Mouse (Mus musculus) CH12.LX (cell line): ENCODE data around the gene Ldlrad1. TPM values are rescaled to one million over a fixed set of nuclear protein-coding genes. Genes with fewer than 3 reads are reported as not detected.

ENCODE experiments used
- DNase-seq: peaks from one replicate; pipeline ENCODE4 v3.0.0-alpha.2; 2013; ENCODE audit errors: extremely low read depth
- H3K27ac ChIP-seq: 2 replicates; pipeline ENCODE4 v1.5.1; 2012; ENCODE audit warnings: low read depth, mild to moderate bottlenecking, control low read depth, moderate library complexity; ENCODE audit not compliant: insufficient read depth
- H3K27me3 ChIP-seq: replicated peaks from 2 replicates; pipeline ENCODE3; 2012; ENCODE audit warnings: inconsistent platforms
- H3K36me3 ChIP-seq, 2 experiments: replicated peaks in 1 of 2; 2 replicates each; pipeline versions ENCODE3 to v1.6.1; 2012; ENCODE audit warnings: inconsistent platforms in 1 of 2, low read length in 1 of 2, mild to moderate bottlenecking in 1 of 2, mixed read lengths in 1 of 2, moderate library complexity in 1 of 2; ENCODE audit not compliant: control insufficient read depth in 1 of 2, insufficient read depth in 1 of 2
- H3K4me1 ChIP-seq, 2 experiments: 2 replicates each; pipeline ENCODE4 v1.6.1; 2012; ENCODE audit warnings: inconsistent platforms in 1 of 2, moderate library complexity in 1 of 2; ENCODE audit not compliant: insufficient read depth in 2 of 2, control insufficient read depth in 1 of 2
- H3K4me2 ChIP-seq: 2 replicates; pipeline ENCODE4 v1.6.1; 2012; ENCODE audit warnings: low read depth, mild to moderate bottlenecking, control low read depth; ENCODE audit not compliant: poor library complexity, insufficient read depth, severe bottlenecking
- H3K4me3 ChIP-seq, 3 experiments: fragments of 150-350 bp in 1 of 3; sonication (generic) in 1 of 3; replicated peaks in 1 of 3; 2 replicates each; pipeline versions ENCODE3 to v1.5.1; 2011 to 2012; ENCODE audit warnings: low read depth in 2 of 3, low read length in 2 of 3, mild to moderate bottlenecking in 2 of 3, moderate library complexity in 2 of 3, control low read depth in 1 of 3, improper control_type of control experiment in 1 of 3, inconsistent platforms in 1 of 3, mixed read lengths in 1 of 3; ENCODE audit not compliant: poor library complexity in 1 of 3
- H3K79me2 ChIP-seq: replicated peaks from 2 replicates; pipeline ENCODE4 v1.6.1; 2012; ENCODE audit warnings: mild to moderate bottlenecking, moderate library complexity; ENCODE audit not compliant: control insufficient read depth, poor library complexity, insufficient read depth, severe bottlenecking; ENCODE audit errors: extremely low read depth
- H3K9ac ChIP-seq: 2 replicates; pipeline ENCODE4 v1.6.1; 2012; ENCODE audit warnings: low read depth, mild to moderate bottlenecking, control low read depth, moderate library complexity; ENCODE audit not compliant: insufficient read depth
- H3K9me3 ChIP-seq: replicated peaks from 2 replicates; pipeline ENCODE3; 2012; ENCODE audit warnings: low read length, inconsistent platforms, mixed read lengths
- BHLHE40 ChIP-seq: IDR thresholded peaks from 2 replicates; pipeline ENCODE4 v1.6.1; 2011; ENCODE audit warnings: mild to moderate bottlenecking, low read depth, low read length, improper control_type of control experiment
- CHD1 ChIP-seq: IDR thresholded peaks from 2 replicates; pipeline ENCODE4 v1.6.1; 2012; ENCODE audit warnings: low read depth, low read length, improper control_type of control experiment, inconsistent platforms
- CHD2 ChIP-seq: IDR thresholded peaks from 2 replicates; pipeline ENCODE4 v1.6.1; 2011; ENCODE audit warnings: low read length, improper control_type of control experiment
- CTCF ChIP-seq, 2 experiments: IDR thresholded peaks in 1 of 2; conservative IDR thresholded peaks in 1 of 2; 2 replicates each; pipeline ENCODE4 v1.5.1; 2011 to 2012; ENCODE audit warnings: low read depth in 2 of 2, low read length in 2 of 2, improper control_type of control experiment in 1 of 2, inconsistent platforms in 1 of 2, mild to moderate bottlenecking in 1 of 2, moderate library complexity in 1 of 2
- E2F4 ChIP-seq: IDR thresholded peaks from 2 replicates; pipeline ENCODE4 v1.6.1; 2011; ENCODE audit warnings: low read depth, low read length, improper control_type of control experiment; ENCODE audit not compliant: insufficient replicate concordance
- ELF1 ChIP-seq: IDR thresholded peaks from 2 replicates; pipeline ENCODE4 v1.6.1; 2014; ENCODE audit warnings: low read depth, mild to moderate bottlenecking, inconsistent platforms, low read length, improper control_type of control experiment
- EP300 ChIP-seq: IDR thresholded peaks from 2 replicates; pipeline ENCODE4 v1.6.1; 2011; ENCODE audit warnings: low read length, improper control_type of control experiment
- ETS1 ChIP-seq: conservative IDR thresholded peaks from 2 replicates; pipeline ENCODE4 v1.6.1; 2012; ENCODE audit warnings: low read depth, mild to moderate bottlenecking, inconsistent platforms, low read length, improper control_type of control experiment, moderate library complexity
- GABPA ChIP-seq: IDR thresholded peaks from 2 replicates; pipeline ENCODE4 v1.6.1; 2012; ENCODE audit warnings: low read depth, low read length, improper control_type of control experiment, inconsistent platforms; ENCODE audit not compliant: insufficient replicate concordance
- HCFC1 ChIP-seq: IDR thresholded peaks from 2 replicates; pipeline ENCODE4 v1.6.1; 2012; ENCODE audit warnings: low read depth, mild to moderate bottlenecking, inconsistent platforms, low read length, improper control_type of control experiment
- IRF4 ChIP-seq: IDR thresholded peaks from 2 replicates; pipeline ENCODE4 v1.6.1; 2014; ENCODE audit warnings: low read depth, mild to moderate bottlenecking, inconsistent platforms, low read length, improper control_type of control experiment
- JUN ChIP-seq: IDR thresholded peaks from 2 replicates; pipeline ENCODE4 v1.6.1; 2011; ENCODE audit warnings: low read depth, mild to moderate bottlenecking, low read length, improper control_type of control experiment, moderate library complexity; ENCODE audit not compliant: insufficient read depth
- JUND ChIP-seq: conservative IDR thresholded peaks from 2 replicates; pipeline ENCODE4 v1.6.1; 2011; ENCODE audit warnings: low read depth, low read length, improper control_type of control experiment
- KAT2A ChIP-seq: IDR thresholded peaks from 2 replicates; pipeline ENCODE4 v1.6.1; 2012; ENCODE audit warnings: low read length, improper control_type of control experiment, inconsistent platforms; ENCODE audit not compliant: insufficient replicate concordance
- MAFK ChIP-seq: IDR thresholded peaks from 2 replicates; pipeline ENCODE4 v1.6.1; 2011; ENCODE audit warnings: low read length, improper control_type of control experiment; ENCODE audit not compliant: insufficient replicate concordance
- MAX ChIP-seq: IDR thresholded peaks from 2 replicates; pipeline ENCODE4 v1.6.1; 2011; ENCODE audit warnings: low read length, improper control_type of control experiment
- MAZ ChIP-seq: IDR thresholded peaks from 2 replicates; pipeline ENCODE4 v1.6.1; 2012; ENCODE audit warnings: low read depth, mild to moderate bottlenecking, inconsistent platforms, low read length, improper control_type of control experiment, moderate library complexity
- MEF2A ChIP-seq: IDR thresholded peaks from 2 replicates; pipeline ENCODE4 v1.6.1; 2014; ENCODE audit warnings: low read depth, mild to moderate bottlenecking, inconsistent platforms, low read length, improper control_type of control experiment, borderline replicate concordance
- MXI1 ChIP-seq: IDR thresholded peaks from 2 replicates; pipeline ENCODE4 v1.6.1; 2011; ENCODE audit warnings: mild to moderate bottlenecking, low read depth, low read length, improper control_type of control experiment
- MYC ChIP-seq: IDR thresholded peaks from 2 replicates; pipeline ENCODE4 v1.6.1; 2011; ENCODE audit warnings: low read depth, mild to moderate bottlenecking, improper control_type of control experiment, low read length
- NELFE ChIP-seq: IDR thresholded peaks from 2 replicates; pipeline ENCODE4 v1.6.1; 2011; ENCODE audit warnings: low read depth, low read length, improper control_type of control experiment
- NRF1 ChIP-seq: IDR thresholded peaks from 2 replicates; pipeline ENCODE4 v1.6.1; 2014; ENCODE audit warnings: low read depth, mild to moderate bottlenecking, inconsistent platforms, low read length, improper control_type of control experiment, moderate library complexity
- PAX5 ChIP-seq: IDR thresholded peaks from 2 replicates; pipeline ENCODE4 v1.6.1; 2012; ENCODE audit warnings: low read length, inconsistent platforms, mixed read lengths
- POLR2A ChIP-seq: IDR thresholded peaks from 2 replicates; pipeline ENCODE4 v1.6.1; 2011; ENCODE audit warnings: low read depth, mild to moderate bottlenecking, improper control_type of control experiment, low read length
- POLR2AphosphoS2 ChIP-seq: IDR thresholded peaks from 2 replicates; pipeline ENCODE4 v1.6.1; 2011; ENCODE audit warnings: low read depth, low read length, improper control_type of control experiment
- RAD21 ChIP-seq: IDR thresholded peaks from 2 replicates; pipeline ENCODE4 v1.6.1; 2011; ENCODE audit warnings: low read depth, mild to moderate bottlenecking, low read length, improper control_type of control experiment, moderate library complexity
- RCOR1 ChIP-seq: conservative IDR thresholded peaks from 2 replicates; pipeline ENCODE4 v1.6.1; 2012; ENCODE audit warnings: low read depth, mild to moderate bottlenecking, inconsistent platforms, low read length, improper control_type of control experiment
- SIN3A ChIP-seq: IDR thresholded peaks from 2 replicates; pipeline ENCODE4 v1.6.1; 2012; ENCODE audit warnings: low read length, improper control_type of control experiment, inconsistent platforms
- SMC3 ChIP-seq: IDR thresholded peaks from 2 replicates; pipeline ENCODE4 v1.6.1; 2011; ENCODE audit warnings: low read depth, low read length, improper control_type of control experiment
- TBP ChIP-seq: conservative IDR thresholded peaks from 2 replicates; pipeline ENCODE4 v1.6.1; 2011; ENCODE audit warnings: low read depth, low read length, improper control_type of control experiment
- TCF12 ChIP-seq: IDR thresholded peaks from 2 replicates; pipeline ENCODE4 v1.6.1; 2014; ENCODE audit warnings: low read depth, mild to moderate bottlenecking, inconsistent platforms, low read length, improper control_type of control experiment
- UBTF ChIP-seq: IDR thresholded peaks from 2 replicates; pipeline ENCODE4 v1.6.1; 2012; ENCODE audit warnings: low read depth, mild to moderate bottlenecking, inconsistent platforms, low read length, improper control_type of control experiment, moderate library complexity
- USF1 ChIP-seq: IDR thresholded peaks from 2 replicates; pipeline ENCODE4 v1.6.1; 2014; ENCODE audit warnings: low read depth, mild to moderate bottlenecking, inconsistent platforms, low read length, improper control_type of control experiment
- USF2 ChIP-seq: conservative IDR thresholded peaks from 2 replicates; pipeline ENCODE4 v1.6.1; 2011; ENCODE audit warnings: low read depth, low read length, improper control_type of control experiment
- ZC3H11A ChIP-seq: IDR thresholded peaks from 2 replicates; pipeline ENCODE4 v1.6.1; 2012; ENCODE audit warnings: low read depth, mild to moderate bottlenecking, inconsistent platforms, low read length, improper control_type of control experiment
- ZKSCAN1 ChIP-seq: IDR thresholded peaks from 2 replicates; pipeline ENCODE4 v1.6.1; 2012; ENCODE audit warnings: low read depth, inconsistent platforms, low read length, improper control_type of control experiment, borderline replicate concordance
- ZMIZ1 ChIP-seq: IDR thresholded peaks from 2 replicates; pipeline ENCODE4 v1.6.1; 2012; ENCODE audit warnings: low read depth, mild to moderate bottlenecking, inconsistent platforms, low read length, improper control_type of control experiment
- ZNF384 ChIP-seq: IDR thresholded peaks from 2 replicates; pipeline ENCODE4 v1.6.1; 2012; ENCODE audit warnings: low read depth, low read length, improper control_type of control experiment, inconsistent platforms
- dilution Hi-C: fragments of 300-500 bp; cut with MboI; formaldehyde crosslinking; loops from 2 replicates; pipeline ENCODE4 v1.14.3; 2020; ENCODE audit warnings: low sequenced_read_pairs; ENCODE audit not compliant: extremely low pct_unique_long_range_greater_than_20kb, extremely low pct_ligation_motif_present
- in situ Hi-C: fragments of 300-500 bp; cut with MboI; formaldehyde crosslinking; loops from 3 replicates; pipeline ENCODE4 v1.14.3; 2019; ENCODE audit warnings: low sequenced_read_pairs, low pct_ligation_motif_present, low pct_unique_long_range_greater_than_20kb, mixed read lengths
- polyA plus RNA-seq: library from polyadenylated mRNA; unstranded; fragments of >175 nt; gene quantifications from 2 replicates; pipeline ENCODE4 v1.2.1, GENCODE M21; 2012; ENCODE audit warnings: low read depth; ENCODE audit not compliant: insufficient read length
- total RNA-seq, 2 experiments: library from RNA; depleted of rRNA; stranded (reverse); fragments of 300-350 nt in 1 of 2; fragments of >200 nt in 1 of 2; gene quantifications; 2 replicates each; pipeline ENCODE4 v1.2.3; 2012 to 2014

Ldlrad1 gene
- total and polyA plus RNA-seq, 3 experiments, result not detected

DNA sequence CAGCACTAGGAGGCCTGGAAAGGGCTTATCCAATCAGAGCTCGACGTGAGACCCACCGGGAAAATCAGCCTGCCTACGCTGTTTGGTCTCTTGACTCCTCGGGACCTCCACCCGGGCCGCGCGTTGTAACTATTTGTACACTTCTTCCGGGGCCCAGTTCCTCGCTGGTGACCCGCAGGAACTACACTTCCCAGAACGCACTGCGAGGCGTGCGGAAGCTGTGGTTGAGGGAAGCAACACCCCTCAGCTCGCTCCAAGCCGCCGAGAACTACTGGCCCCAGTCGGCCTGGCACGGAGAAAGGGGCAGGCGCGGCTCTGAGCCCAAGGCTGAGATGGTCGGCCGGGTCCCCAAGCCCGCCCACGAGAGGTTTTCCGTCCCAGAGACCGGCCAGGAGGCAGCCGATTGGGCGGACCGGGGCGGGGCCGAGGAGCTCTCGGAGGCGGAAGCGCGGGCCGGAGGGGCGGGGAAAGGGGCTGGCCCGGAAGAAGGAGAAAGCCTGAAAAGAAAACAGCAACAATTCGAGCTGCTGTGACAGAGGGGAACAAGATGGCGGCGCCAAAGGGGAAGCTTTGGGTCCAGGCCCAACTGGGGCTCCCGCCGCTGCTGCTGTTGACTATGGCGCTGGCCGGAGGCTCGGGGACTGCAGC, 30.7 kb upstream of the Ldlrad1 start, which contains the start of gene Tmem59:
Tmem59 (plus strand) TSS at position 218 of the 648 bp plus-strand sequence.
- Histone ChIP-seq H3K27me3 (no peaks in the 10 kb centered on the region), H3K36me3 (peaks cover 13 to 36% of the 10 kb centered on the region in 2 experiments), H3K9ac (peak within 1 kb of the TSS; percentile 91), H3K4me1 (peaks cover 3 to 58% of the 10 kb centered on the region in 2 experiments), H3K79me2 (peaks cover 49% of the 10 kb centered on the region), H3K9me3 (no peaks in the 10 kb centered on the region), H3K4me3 (peak within 1 kb of the TSS; percentile 93 to 100 (median 98)), H3K4me2 (peak within 1 kb of the TSS; percentile 93), H3K27ac (peak within 1 kb of the TSS; percentile 94)
- in situ Hi-C loops (no loop called here), dilution Hi-C loops (no loop called here)
- TF ChIP-seq JUN (no peak), MYC (0 out of 2 replicates have a peak, but pooled peaks have one; percentile 12), MEF2A (no peak), TBP (no peak), NRF1 (no peak; the same call in none of the 2 replicates), UBTF (peak; percentile 13; the same call in 1 of the 2 replicates), HCFC1 (peak; percentile 97), SIN3A (peak; percentile 85), MAFK (no peak), USF2 (no peak), POLR2A (peak; percentile 77), MXI1 (peak; percentile 80), E2F4 (no peak), CHD2 (no peak), RAD21 (no peak; the same call in none of the 2 replicates), NELFE (peak; percentile 69), RCOR1 (no peak), GABPA (no peak; the same call in 1 of the 2 replicates), USF1 (no peak), POLR2AphosphoS2 (peak; percentile 68; the same call in 1 of the 2 replicates), JUND (no peak), ETS1 (no peak), BHLHE40 (no peak), PAX5 (no peak), CTCF (conservative IDR thresholded peaks at IDR 0.05 in 1 of 2, IDR thresholded peaks at IDR 0.05 in 1 of 2; ENCODE audit: low read depth in 2 of 2, low read length in 2 of 2) (no peak), ZKSCAN1 (no peak), KAT2A (peak; percentile 90; the same call in 1 of the 2 replicates), ZNF384 (no peak), IRF4 (peak; percentile 46; the same call in 1 of the 2 replicates), ELF1 (peak; percentile 94), TCF12 (peak; percentile 53), ZMIZ1 (peak; percentile 70), SMC3 (no peak), CHD1 (peak; percentile 23; the same call in 1 of the 2 replicates), MAX (0 out of 2 replicates have a peak, but pooled peaks have one; percentile 33), EP300 (no peak), ZC3H11A (no peak), MAZ (peak; percentile 30; the same call in 1 of the 2 replicates)
- DNase-seq, result peak; percentile 95
